Mouse (Mus musculus): ENCODE results near the gene Ltb4r1. TPM values are rescaled to one million over a fixed set of nuclear protein-coding genes. Genes with fewer than 3 reads are reported as not detected.

Ltb4r1 gene
- total RNA-seq, 1 experiment from 2014 or later = 6.3 TPM

GRCm38 (mm10) chr14:55745180-55745860 lies 20.4 kb upstream of the Ltb4r1 start, which contains the start of the genes Dhrs1 and Nop9:
Gene Dhrs1, minus strand, starts transcription at chr14:55745690.
Gene Nop9, plus strand, starts transcription at chr14:55745693.
- ATAC-seq (replicated peaks; ENCODE audit: low read depth, poor library complexity, severe bottlenecking) = peak; percentile 81

- no peak for ATAC-seq (replicated peaks; ENCODE audit: low read depth, poor library complexity, severe bottlenecking)
Measured at GRCm38 (mm10) chr14:55745861-55746237, 19.9 kb upstream of the Ltb4r1 start.

GRCm38 (mm10) chr14:55747051-55747847 lies 18.5 kb upstream of the Ltb4r1 start:
- no peak for ATAC-seq (replicated peaks; ENCODE audit: low read depth, poor library complexity, severe bottlenecking)

DNA sequence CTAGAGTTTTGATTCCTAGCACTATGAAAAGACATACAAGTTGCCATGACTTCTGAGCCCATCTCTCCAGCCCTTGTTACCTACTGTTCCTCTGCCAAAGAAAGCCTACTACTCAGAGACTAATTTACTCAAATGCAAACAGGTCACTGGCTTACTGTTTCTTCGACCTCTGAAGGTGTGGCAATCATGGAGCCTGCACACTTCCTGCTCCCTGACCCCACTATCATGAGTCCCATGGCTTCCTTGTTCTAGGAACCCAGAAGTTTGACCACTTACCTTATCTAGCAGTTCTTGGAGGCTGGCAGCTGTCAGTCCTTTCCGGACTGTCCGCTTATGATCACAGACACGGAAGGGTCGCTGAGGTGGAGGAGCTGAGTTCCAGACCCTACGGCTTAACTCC lies 8.2 kb upstream of the Ltb4r1 start:
- ATAC-seq (replicated peaks; ENCODE audit: low read depth, poor library complexity, severe bottlenecking) = no peak

DNA sequence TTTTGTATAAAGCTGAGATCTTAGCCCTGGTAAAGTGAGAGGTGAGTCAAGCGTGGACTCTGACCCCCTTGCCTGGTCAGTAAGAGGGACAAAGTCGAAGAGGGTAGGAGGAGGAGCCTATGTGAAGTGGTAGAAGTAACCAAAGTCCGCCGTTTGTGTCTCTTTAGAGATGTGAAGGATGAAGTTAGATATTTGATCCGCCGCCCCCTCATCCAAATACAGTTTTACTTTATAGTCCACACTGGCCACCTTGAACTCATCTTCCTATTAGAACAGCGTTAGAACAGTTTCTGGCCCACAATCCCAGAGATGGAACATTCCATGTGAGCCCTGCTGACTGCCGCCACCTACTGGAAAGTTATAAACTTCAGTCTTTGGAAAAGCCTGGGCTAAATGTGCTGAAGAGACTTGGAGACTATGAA lies 7.4 kb upstream of the Ltb4r1 start, which contains the start of gene Cideb:
TSS of gene Cideb (minus strand) at position 96 of the 422 bp plus-strand sequence.
- peak; percentile 64 for ATAC-seq (replicated peaks; ENCODE audit: low read depth, poor library complexity, severe bottlenecking)

- 0 out of 2 replicates have a peak, but pooled peaks have one; percentile 19 for ATAC-seq (replicated peaks; ENCODE audit: low read depth, poor library complexity, severe bottlenecking)
Measured at GRCm38 (mm10) chr14:55760156-55760555, 5.6 kb upstream of the Ltb4r1 start.

- no peak for ATAC-seq (replicated peaks; ENCODE audit: low read depth, poor library complexity, severe bottlenecking)
Measured at GRCm38 (mm10) chr14:55761163-55761562, 4.6 kb upstream of the Ltb4r1 start, which contains the start of gene Ltb4r2. Gene Ltb4r2, plus strand, starts transcription at chr14:55761428.

DNA sequence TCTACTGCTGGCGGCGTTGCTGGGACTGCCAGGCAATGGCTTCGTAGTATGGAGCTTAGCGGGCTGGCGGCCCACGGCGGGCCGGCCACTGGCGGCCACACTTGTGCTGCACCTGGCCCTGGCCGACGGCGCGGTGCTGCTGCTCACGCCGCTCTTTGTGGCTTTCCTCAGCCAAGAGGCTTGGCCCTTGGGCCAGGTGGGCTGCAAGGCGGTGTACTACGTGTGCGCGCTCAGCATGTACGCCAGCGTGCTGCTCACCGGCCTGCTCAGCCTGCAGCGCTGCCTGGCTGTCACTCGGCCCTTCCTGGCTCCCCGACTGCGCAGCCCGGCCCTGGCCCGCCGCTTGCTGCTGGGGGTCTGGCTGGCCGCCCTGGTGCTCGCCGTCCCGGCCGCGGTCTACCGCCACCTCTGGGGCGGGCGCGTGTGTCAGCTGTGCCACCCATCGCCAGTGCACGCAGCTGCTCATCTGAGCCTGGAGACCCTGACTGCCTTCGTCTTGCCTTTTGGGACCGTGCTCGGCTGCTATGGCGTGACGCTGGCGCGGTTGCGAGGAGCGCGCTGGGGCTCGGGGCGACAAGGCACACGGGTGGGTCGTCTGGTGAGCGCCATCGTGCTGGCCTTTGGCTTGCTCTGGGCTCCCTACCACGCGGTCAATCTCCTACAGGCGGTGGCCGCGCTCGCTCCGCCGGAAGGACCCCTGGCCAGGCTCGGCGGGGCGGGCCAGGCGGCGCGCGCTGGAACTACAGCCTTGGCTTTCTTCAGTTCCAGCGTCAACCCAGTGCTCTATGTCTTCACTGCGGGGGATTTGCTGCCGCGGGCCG lies 3.6 kb upstream of the Ltb4r1 start:
- ATAC-seq (replicated peaks; ENCODE audit: low read depth, poor library complexity, severe bottlenecking) = 0 out of 2 replicates have a peak, but pooled peaks have one; percentile 9

GRCm38 (mm10) chr14:55763166-55763565 lies 2.6 kb upstream of the Ltb4r1 start:
- no peak for ATAC-seq (replicated peaks; ENCODE audit: low read depth, poor library complexity, severe bottlenecking)

DNA sequence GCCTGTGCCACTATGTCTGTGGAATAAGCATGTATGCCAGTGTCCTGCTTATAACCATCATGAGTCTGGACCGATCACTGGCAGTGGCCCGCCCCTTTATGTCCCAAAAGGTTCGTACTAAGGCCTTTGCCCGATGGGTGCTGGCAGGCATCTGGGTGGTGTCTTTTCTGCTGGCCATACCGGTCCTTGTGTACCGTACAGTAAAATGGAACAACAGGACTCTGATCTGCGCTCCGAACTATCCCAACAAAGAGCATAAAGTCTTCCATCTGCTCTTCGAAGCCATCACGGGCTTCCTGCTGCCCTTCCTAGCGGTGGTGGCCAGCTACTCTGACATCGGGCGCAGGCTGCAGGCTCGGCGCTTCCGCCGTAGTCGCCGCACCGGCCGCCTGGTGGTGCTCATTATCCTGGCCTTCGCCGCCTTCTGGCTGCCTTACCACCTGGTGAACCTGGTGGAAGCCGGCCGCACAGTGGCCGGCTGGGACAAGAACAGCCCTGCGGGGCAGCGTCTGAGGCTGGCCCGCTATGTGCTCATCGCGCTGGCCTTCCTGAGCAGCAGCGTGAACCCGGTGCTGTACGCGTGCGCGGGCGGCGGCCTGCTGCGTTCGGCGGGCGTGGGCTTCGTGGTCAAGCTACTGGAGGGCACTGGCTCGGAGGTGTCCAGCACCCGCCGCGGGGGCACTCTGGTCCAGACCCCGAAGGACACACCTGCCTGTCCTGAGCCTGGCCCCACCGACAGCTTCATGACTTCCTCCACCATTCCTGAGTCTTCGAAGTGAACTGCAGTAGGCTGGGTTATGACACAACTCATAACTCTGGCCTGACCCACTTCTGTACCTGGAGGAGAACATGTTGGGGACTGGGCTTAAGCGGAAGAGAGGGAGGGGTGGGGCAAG lies 2.0 kb downstream of the Ltb4r1 start:
- ATAC-seq (replicated peaks; ENCODE audit: low read depth, poor library complexity, severe bottlenecking) = peak; percentile 36

DNA sequence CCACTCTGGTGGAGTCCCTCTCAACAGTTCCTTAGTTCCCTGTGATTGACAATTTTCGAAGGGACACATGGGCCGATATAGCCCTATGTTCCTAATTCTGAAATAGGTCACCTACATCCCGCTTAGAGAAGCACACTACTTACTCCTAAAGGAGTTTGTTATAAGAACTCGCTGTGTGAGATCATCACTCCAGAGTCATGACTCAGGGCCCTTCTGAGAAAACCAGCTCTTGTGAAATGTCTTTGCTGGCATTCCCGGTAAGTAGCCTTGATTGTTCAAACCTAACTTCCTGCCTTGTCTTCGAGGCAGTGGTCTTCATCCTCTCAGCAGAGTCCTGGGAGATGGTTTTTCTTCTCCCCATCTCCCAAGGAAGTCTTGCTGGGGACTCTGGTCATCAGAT lies 2.8 kb downstream of the Ltb4r1 start:
- no peak for ATAC-seq (replicated peaks; ENCODE audit: low read depth, poor library complexity, severe bottlenecking)

- ATAC-seq (replicated peaks; ENCODE audit: low read depth, poor library complexity, severe bottlenecking) = peak; percentile 19; the same call in 1 of the 2 replicates
Measured at GRCm38 (mm10) chr14:55769087-55769703, 3.4 kb downstream of the Ltb4r1 start.

DNA sequence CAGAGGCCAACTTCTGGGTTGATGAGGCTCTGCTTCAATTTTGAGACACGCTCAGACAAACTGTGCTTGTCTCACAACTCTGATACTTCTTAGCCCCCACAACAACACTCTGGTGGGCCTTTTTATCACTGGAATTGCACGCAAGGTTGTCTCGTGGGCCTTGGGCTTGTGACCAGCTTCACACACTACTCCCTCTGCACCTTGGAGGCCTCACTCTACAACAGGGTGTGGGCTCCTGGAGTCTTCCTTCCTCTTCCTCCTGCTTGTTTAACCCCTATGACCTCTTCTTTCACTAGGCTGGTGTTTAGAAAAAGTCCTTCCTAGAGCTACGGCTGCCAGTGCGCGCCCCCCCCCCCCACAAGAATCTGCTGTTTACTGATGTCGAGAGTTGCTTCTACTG lies 10.9 kb downstream of the Ltb4r1 start:
- ATAC-seq (replicated peaks; ENCODE audit: low read depth, poor library complexity, severe bottlenecking) = no peak

- ATAC-seq (replicated peaks; ENCODE audit: low read depth, poor library complexity, severe bottlenecking) = no peak
Measured at GRCm38 (mm10) chr14:55777176-55777575, 11.4 kb downstream of the Ltb4r1 start.

DNA sequence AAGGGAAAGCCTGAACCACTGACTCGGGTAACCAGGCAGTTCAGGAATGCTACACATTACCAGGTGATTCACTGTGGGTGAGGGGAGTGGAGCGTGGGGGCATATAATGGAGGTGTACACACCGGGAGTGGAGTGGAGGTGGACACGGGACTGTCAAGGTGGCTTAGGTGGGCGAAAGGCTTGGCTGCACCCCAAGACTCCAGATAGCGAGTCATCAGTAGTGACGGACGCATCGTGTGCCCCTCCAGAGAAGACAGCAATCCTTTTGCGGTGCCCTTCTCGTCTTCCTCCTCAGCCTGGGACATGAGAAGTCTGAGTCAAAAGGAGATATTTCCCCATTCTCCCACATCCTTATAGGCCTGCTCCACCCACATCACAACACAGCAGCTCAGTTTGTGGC lies 12.0 kb downstream of the Ltb4r1 start:
- ATAC-seq (replicated peaks; ENCODE audit: low read depth, poor library complexity, severe bottlenecking) = no peak

DNA sequence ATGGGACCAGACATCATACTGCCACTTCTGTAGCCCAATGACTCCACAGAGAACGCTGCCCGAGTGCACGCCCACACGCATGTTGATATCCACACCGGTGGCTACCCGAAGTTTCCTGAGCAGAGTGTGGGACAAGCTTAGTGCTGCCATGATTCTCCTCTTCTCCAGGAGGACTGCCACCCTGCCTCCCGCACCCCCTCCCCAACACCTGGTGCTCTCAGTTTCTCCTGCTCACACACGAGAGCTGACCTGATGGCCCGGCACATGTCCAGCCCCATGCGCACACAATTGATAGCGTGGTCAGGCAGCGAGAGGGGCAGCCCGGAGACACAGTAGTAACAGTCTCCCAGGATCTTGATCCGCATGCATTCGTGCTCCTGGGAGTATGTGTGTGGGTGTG lies 12.9 kb downstream of the Ltb4r1 start:
- no peak for ATAC-seq (replicated peaks; ENCODE audit: low read depth, poor library complexity, severe bottlenecking)

DNA sequence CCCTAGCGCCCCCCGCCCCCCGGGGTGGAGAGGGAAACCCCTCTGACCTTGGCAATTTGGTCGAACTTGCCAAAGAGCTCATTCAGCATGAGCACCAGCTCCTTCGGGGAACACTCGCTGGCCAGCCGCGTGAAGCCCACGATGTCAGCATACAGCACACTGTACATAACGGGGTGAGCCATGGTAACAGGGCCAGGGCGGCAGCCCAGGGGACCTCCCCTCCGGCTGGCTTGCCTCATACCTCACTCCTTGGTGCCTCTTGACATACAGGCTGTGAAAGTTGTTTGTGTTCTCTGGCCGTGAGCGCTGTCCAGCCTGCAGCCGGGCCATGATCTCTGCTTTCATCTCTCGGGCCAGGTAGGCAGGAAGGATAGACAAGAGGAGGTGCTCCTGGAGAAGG lies 13.9 kb downstream of the Ltb4r1 start:
- no peak for ATAC-seq (replicated peaks; ENCODE audit: low read depth, poor library complexity, severe bottlenecking)

GRCm38 (mm10) chr14:55780736-55781135 lies 15.0 kb downstream of the Ltb4r1 start:
- no peak for ATAC-seq (replicated peaks; ENCODE audit: low read depth, poor library complexity, severe bottlenecking)

DNA sequence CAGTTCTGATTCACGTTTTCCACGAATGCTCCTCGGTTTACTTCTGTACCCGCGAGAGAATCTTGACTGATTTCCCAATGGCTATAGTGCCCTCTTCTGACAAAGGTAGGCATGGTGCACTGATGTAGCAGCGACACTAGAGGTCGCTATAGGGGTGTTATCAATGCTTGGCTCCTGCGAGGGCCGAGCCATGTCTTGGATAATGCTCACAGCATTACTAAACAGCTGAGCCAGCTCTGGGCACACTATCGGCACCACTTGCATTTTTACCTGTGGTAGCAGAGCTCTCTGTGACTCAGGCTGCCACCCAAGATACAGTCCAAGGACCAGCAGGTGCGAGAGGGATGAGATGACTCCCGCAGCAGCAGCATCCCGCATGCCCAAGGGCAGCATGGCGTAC lies 15.5 kb downstream of the Ltb4r1 start:
- peak; percentile 90 for ATAC-seq (replicated peaks; ENCODE audit: low read depth, poor library complexity, severe bottlenecking)

Data from common myeloid progenitor, adult 5-6 weeks (primary cell).